ENCODE assay signal across 25 mouse cellular contexts in the genomic region with DNA sequence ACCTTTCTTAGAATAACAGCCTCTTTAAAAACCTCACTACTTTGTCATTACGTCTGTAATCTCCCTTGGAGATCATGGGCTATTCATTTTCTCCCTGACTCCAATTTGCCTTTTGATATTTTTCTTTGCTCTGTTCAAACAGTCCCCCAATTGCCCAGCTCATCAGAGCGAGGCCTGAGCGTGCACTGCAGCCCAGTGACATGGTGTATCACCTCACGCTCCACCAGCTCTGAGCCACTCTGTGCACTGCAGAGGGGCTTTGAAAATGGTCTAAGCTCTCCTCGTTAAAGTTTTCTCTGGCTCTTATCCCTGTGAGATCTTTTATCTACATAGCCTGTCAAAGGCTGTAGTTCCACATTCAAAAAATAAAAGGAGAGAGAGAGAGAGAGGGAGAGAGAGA.
DNase-seq lines count a peak whose midpoint lies in the region; ATAC-seq lines count a peak whose summit lies in the region.
"Had no signal": no experiment of that assay in that cellular context is flagged by ENCODE, and none has a peak within 500 bp of the region (broad histone marks: within the 10 kb centered on the region; RNA-seq: fewer than 3 reads in every experiment).

No protein-coding gene starts in this region.

- H3K9me3 ChIP-seq in heart, embryonic 12.5 days (replicated peaks): no peaks in the 10 kb centered on the region; the same call in 1 of the 2 replicates
- no peaks in the 10 kb centered on the region for H3K9me3 ChIP-seq in kidney, embryonic 16.5 days (ENCODE audit: low read length)
- H3K9me3 ChIP-seq in midbrain, embryonic 16.5 days (replicated peaks; ENCODE audit: control insufficient read depth, low read length, poor library complexity, severe bottlenecking): no peaks in the 10 kb centered on the region
- H3K9me3 ChIP-seq in midbrain, embryonic 10.5 days (replicated peaks): no peaks in the 10 kb centered on the region
- H3K9me3 ChIP-seq: embryonic facial prominence, embryonic 13.5 days; hindbrain, embryonic 10.5 days; neural tube, embryonic 15.5 days had no signal

- peak; percentile 14 for DNase-seq in heart, adult 11 months
- no peak for DNase-seq in kidney, adult 9 months
- no peak for DNase-seq in midbrain, embryonic 10.5 days (ENCODE audit: low spot score)
- DNase-seq: adrenal gland, postnatal 25 days; cerebellum, adult 18-20 months; heart, postnatal 14 days; kidney, postnatal 14 days; left cerebral cortex, postnatal 4 days; liver; lung, adult 2 months; lung, postnatal 10 days; right cerebral cortex, adult 18-20 months; spleen, adult 18-20 months; thymus, postnatal 14 days had no signal

- ATAC-seq in heart, embryonic 12.5 days (ENCODE audit: insufficient number of reproducible peaks, low FRiP score): no peak
- peak; percentile 89; the same call in 1 of the 2 replicates for ATAC-seq in kidney, embryonic 16.5 days (ENCODE audit: low FRiP score, low TSS enrichment)
- peak; percentile 87; the same call in 1 of the 2 replicates for ATAC-seq in midbrain, embryonic 16.5 days
- no peak for ATAC-seq in monocyte, adult 5-6 weeks (replicated peaks; ENCODE audit: insufficient number of reproducible peaks, low FRiP score, low TSS enrichment, poor library complexity, severe bottlenecking)
- ATAC-seq: CD4-positive, CD25-positive, alpha-beta regulatory T cell, adult 4 months; intestine, postnatal 0 days had no signal

- no peaks in the 10 kb centered on the region for H3K36me3 ChIP-seq in heart, embryonic 12.5 days
- no peaks in the 10 kb centered on the region for H3K36me3 ChIP-seq in kidney, embryonic 16.5 days (ENCODE audit: insufficient read depth, low read length)
- no peaks in the 10 kb centered on the region for H3K36me3 ChIP-seq in midbrain, embryonic 16.5 days (ENCODE audit: control insufficient read depth, insufficient read depth, low read length)
- no peaks in the 10 kb centered on the region for H3K36me3 ChIP-seq in midbrain, embryonic 10.5 days
- H3K36me3 ChIP-seq: embryonic facial prominence, embryonic 13.5 days; hindbrain, embryonic 10.5 days; neural tube, embryonic 15.5 days had no signal

- peaks cover 10% of the 10 kb centered on the region for H3K4me1 ChIP-seq in heart, embryonic 12.5 days (replicated peaks)
- no peaks in the 10 kb centered on the region for H3K4me1 ChIP-seq in kidney, embryonic 16.5 days (ENCODE audit: insufficient read depth, low read length)
- peaks cover 16% of the 10 kb centered on the region for H3K4me1 ChIP-seq in midbrain, embryonic 16.5 days (ENCODE audit: control insufficient read depth, insufficient read depth, low read length)
- H3K4me1 ChIP-seq in midbrain, embryonic 10.5 days: peaks cover 12% of the 10 kb centered on the region
- H3K4me1 ChIP-seq: embryonic facial prominence, embryonic 13.5 days; hindbrain, embryonic 10.5 days; neural tube, embryonic 15.5 days had no signal

- H3K27ac ChIP-seq in heart, embryonic 12.5 days (ENCODE audit: poor library complexity, severe bottlenecking): no peak overlapping the region
- H3K27ac ChIP-seq in kidney, embryonic 16.5 days (ENCODE audit: low read length): no peak overlapping the region
- no peak overlapping the region for H3K27ac ChIP-seq in midbrain, embryonic 16.5 days (ENCODE audit: low read length)
- no peak overlapping the region for H3K27ac ChIP-seq in midbrain, embryonic 10.5 days (replicated peaks)
- H3K27ac ChIP-seq: embryonic facial prominence, embryonic 13.5 days; hindbrain, embryonic 10.5 days; liver, embryonic 14.5 days; macrophage; neural tube, embryonic 15.5 days had no signal

- WGBS in heart, embryonic 12.5 days: 48% methylated on average over 5 of the region's 5 CpGs
- WGBS in kidney, embryonic 16.5 days: 6% methylated on average over 5 of the region's 5 CpGs
- 9% methylated on average over 5 of the region's 5 CpGs for WGBS in midbrain, embryonic 16.5 days
- WGBS in midbrain, embryonic 10.5 days: 14% methylated on average over 5 of the region's 5 CpGs

- no peaks in the 10 kb centered on the region for H3K27me3 ChIP-seq in heart, embryonic 12.5 days (replicated peaks)
- 0 out of 2 replicates have a peak, but pooled peaks cover 17% of the 10 kb centered on the region for H3K27me3 ChIP-seq in kidney, embryonic 16.5 days (ENCODE audit: insufficient read depth, low read length)
- H3K27me3 ChIP-seq in midbrain, embryonic 16.5 days (ENCODE audit: control insufficient read depth, insufficient read depth, low read depth, low read length): no peaks in the 10 kb centered on the region
- H3K27me3 ChIP-seq in midbrain, embryonic 10.5 days (ENCODE audit: low read depth, poor library complexity, severe bottlenecking): no peaks in the 10 kb centered on the region
- H3K27me3 ChIP-seq: neural tube, embryonic 15.5 days had no signal

- no peak overlapping the region for H3K9ac ChIP-seq in heart, embryonic 12.5 days
- no peak overlapping the region for H3K9ac ChIP-seq in kidney, embryonic 16.5 days (replicated peaks; ENCODE audit: low read length)
- no peak overlapping the region for H3K9ac ChIP-seq in midbrain, embryonic 16.5 days (ENCODE audit: low read depth, low read length)
- H3K9ac ChIP-seq: embryonic facial prominence, embryonic 13.5 days; liver, embryonic 14.5 days; neural tube, embryonic 15.5 days had no signal

- H3K4me3 ChIP-seq in heart, embryonic 12.5 days: no peak overlapping the region
- no peak overlapping the region for H3K4me3 ChIP-seq in kidney, embryonic 16.5 days (ENCODE audit: low read length)
- H3K4me3 ChIP-seq in midbrain, embryonic 16.5 days (ENCODE audit: low read depth, low read length): no peak overlapping the region
- no peak overlapping the region for H3K4me3 ChIP-seq in midbrain, embryonic 10.5 days
- H3K4me3 ChIP-seq: embryonic facial prominence, embryonic 13.5 days; hindbrain, embryonic 10.5 days; neural tube, embryonic 15.5 days had no signal

- no peak overlapping the region for H3K4me2 ChIP-seq in heart, embryonic 12.5 days
- no peak overlapping the region for H3K4me2 ChIP-seq in kidney, embryonic 16.5 days (replicated peaks; ENCODE audit: low read depth, low read length)
- H3K4me2 ChIP-seq in midbrain, embryonic 16.5 days (ENCODE audit: low read length): no peak overlapping the region
- H3K4me2 ChIP-seq: embryonic facial prominence, embryonic 13.5 days; neural tube, embryonic 15.5 days had no signal

Comparison
In these comparisons a context has a peak if more than half of its experiments do, and no peak if none do; other contexts are left out.
1. ATAC-seq: peak in kidney, embryonic 16.5 days (single experiment) and midbrain, embryonic 16.5 days (single experiment); none in heart, embryonic 12.5 days (single experiment) and monocyte, adult 5-6 weeks (single experiment).